Mouse (Mus musculus) ES-Bruce4 (cell line): Measurements from ENCODE around the gene Ptpn22. TPM values are rescaled to one million over a fixed set of nuclear protein-coding genes. Genes with fewer than 3 reads are reported as not detected.

ENCODE experiments used
- H3K27ac ChIP-seq: 2 replicates; pipeline ENCODE4 v1.5.1; 2012; ENCODE audit warnings: low read length, inconsistent platforms; ENCODE audit not compliant: insufficient read depth
- H3K27me3 ChIP-seq: 2 replicates; pipeline ENCODE4 v1.6.1; 2012; ENCODE audit warnings: mild to moderate bottlenecking, low read length, inconsistent platforms; ENCODE audit not compliant: control insufficient read depth, poor library complexity, insufficient read depth, severe bottlenecking
- H3K36me3 ChIP-seq: 2 replicates; pipeline ENCODE4 v1.6.1; 2012; ENCODE audit warnings: inconsistent platforms, mild to moderate bottlenecking, low read length, moderate library complexity; ENCODE audit not compliant: control insufficient read depth, poor library complexity, insufficient read depth, severe bottlenecking
- H3K4me1 ChIP-seq: one replicate; pipeline ENCODE4 v1.8.1; 2011; ENCODE audit warnings: low read length; ENCODE audit not compliant: control insufficient read depth, insufficient read depth
- H3K4me3 ChIP-seq: 2 replicates; pipeline ENCODE4 v1.5.1; 2011; ENCODE audit warnings: low read depth, mild to moderate bottlenecking, low read length
- H3K9ac ChIP-seq: 2 replicates; pipeline ENCODE4 v1.6.1; 2012; ENCODE audit warnings: low read depth, mild to moderate bottlenecking, inconsistent platforms; ENCODE audit not compliant: poor library complexity, severe bottlenecking
- H3K9me3 ChIP-seq: replicated peaks from 2 replicates; pipeline ENCODE4 v1.6.1; 2012; ENCODE audit warnings: mild to moderate bottlenecking, low read length, inconsistent platforms; ENCODE audit not compliant: control insufficient read depth, poor library complexity, insufficient read depth, severe bottlenecking
- CTCF ChIP-seq: IDR thresholded peaks from one replicate; pipeline ENCODE4 v1.8.1; 2011; ENCODE audit warnings: low read depth, low read length
- EP300 ChIP-seq: IDR thresholded peaks from 2 replicates; pipeline ENCODE4 v1.6.1; 2011; ENCODE audit warnings: low read depth, low read length; ENCODE audit not compliant: insufficient read depth
- POLR2A ChIP-seq: IDR thresholded peaks from one replicate; pipeline ENCODE4 v1.8.1; 2011; ENCODE audit warnings: low read length; ENCODE audit not compliant: insufficient read depth
- polyA plus RNA-seq: library from polyadenylated mRNA; stranded (reverse); fragments of >200 nt; gene quantifications from 2 replicates; pipeline ENCODE4 v1.2.4, GENCODE M21; 2011; ENCODE audit warnings: low read depth; ENCODE audit not compliant: missing spikeins, insufficient read depth, insufficient read length

Gene Ptpn22
- polyA plus RNA-seq, 1 experiment = 1.6 TPM

DNA sequence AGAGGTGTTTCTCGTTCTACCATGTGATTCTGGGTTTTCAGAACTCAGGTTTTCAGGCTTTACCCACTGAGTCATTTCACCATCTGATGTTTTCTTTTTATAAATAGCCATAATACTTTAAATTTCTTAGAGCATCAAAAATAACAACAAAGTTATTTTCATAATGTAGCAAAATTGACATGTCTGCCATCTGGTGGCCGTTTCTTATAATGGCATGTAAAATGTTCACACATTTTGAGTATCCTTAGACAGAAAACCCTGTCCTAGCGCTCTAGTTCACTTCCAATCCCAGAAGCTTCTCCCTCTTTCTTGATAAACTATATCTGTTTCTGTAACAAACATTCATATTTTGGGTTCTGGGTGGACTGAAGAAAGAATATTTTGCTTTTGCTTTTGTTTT, 28.0 kb downstream of the Ptpn22 start:
- TF ChIP-seq CTCF = peak; percentile 7
- TF ChIP-seq POLR2A = no peak
- no peaks in the 10 kb centered on the region for H3K4me1 ChIP-seq
- no peak overlapping the region for H3K9ac ChIP-seq
- H3K4me3 ChIP-seq = no peak overlapping the region
- H3K9me3 ChIP-seq = no peaks in the 10 kb centered on the region
- no peaks in the 10 kb centered on the region for H3K36me3 ChIP-seq
- no peaks in the 10 kb centered on the region for H3K27me3 ChIP-seq
- H3K27ac ChIP-seq = no peak overlapping the region

DNA sequence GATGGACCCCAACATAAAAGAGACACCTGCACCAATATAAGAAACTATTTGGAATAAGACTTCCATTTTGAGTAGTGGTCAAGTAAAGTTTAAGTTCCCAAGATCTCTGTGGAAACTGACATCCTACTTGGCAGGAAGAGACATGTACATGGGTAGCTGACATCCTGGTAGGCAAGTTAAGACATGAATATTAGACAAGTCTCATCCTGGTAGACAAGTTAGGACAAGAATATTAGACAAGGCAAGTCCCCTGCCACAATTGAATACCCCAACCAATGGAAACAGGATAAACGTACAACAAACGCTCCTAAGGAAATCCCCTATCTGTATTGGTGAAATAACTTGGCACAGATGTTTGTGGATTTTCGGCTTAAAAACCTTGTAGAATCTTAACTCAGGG, 33.8 kb downstream of the Ptpn22 start:
- Histone ChIP-seq H3K9me3 (no peaks in the 10 kb centered on the region), H3K27ac (no peak overlapping the region), H3K4me1 (no peaks in the 10 kb centered on the region), H3K36me3 (no peaks in the 10 kb centered on the region), H3K27me3 (no peaks in the 10 kb centered on the region), H3K9ac (no peak overlapping the region), H3K4me3 (no peak overlapping the region)
- TF ChIP-seq CTCF = no peak
- TF ChIP-seq EP300 = no peak
- no peak for TF ChIP-seq POLR2A

DNA sequence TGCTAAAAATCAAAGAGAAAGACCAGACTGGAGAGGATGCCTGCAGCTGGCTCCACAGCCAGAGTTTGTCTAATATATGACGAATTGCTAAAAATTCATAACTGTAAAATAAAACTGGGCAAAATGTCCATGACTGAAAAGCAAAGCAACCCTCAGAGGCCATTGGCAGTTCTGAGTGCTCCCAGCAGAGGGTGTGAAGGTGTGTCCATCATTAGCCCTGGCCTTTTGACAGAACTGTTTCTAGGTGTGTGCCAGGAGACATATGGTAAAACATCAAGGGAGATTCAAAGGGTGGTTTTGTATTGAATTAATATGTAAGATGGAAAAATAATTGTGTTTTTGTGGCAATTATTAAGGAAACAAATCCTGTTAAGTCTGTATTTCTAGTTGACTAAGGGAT, 45.1 kb downstream of the Ptpn22 start:
- Histone ChIP-seq H3K27me3 (no peaks in the 10 kb centered on the region), H3K4me3 (no peak overlapping the region), H3K4me1 (no peaks in the 10 kb centered on the region), H3K9ac (no peak overlapping the region), H3K9me3 (no peaks in the 10 kb centered on the region), H3K27ac (no peak overlapping the region), H3K36me3 (no peaks in the 10 kb centered on the region)
- TF ChIP-seq POLR2A = no peak
- TF ChIP-seq CTCF = peak; percentile 47
- TF ChIP-seq EP300 = no peak

DNA sequence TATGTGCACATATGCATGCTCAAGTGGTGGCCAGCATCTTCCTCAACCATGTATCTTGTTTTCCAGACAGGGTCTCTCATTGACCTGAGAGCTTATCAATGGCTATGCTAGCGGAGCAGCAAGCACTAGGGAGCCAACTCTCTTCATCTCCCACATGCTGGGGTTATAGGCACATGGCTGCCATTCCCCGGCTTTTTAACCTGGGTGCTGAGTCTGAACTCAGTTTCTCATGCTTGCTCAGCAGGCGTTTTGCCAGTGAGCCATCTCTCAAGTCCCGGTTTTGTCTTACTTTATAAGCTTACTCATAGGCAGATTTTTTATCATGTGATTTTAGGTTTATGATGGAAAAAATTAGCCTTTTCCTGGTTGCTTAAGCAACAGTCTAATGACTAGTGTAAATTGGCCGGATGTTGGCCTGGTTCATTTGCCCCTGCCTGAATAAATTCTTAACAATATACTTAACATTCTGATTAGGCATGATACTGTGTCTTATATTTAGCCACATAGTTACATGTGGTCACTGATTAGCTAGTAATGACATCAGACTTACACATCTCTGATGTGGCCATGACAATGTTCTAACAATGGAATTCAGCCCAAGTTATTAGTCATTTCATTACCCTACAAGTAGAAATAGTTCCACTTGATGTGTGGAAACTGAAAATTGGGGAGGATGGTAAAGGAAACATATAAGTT, 47.9 kb downstream of the Ptpn22 start:
- no peak for TF ChIP-seq EP300
- TF ChIP-seq CTCF = no peak
- no peak for TF ChIP-seq POLR2A
- Histone ChIP-seq H3K4me3 (no peak overlapping the region), H3K36me3 (no peaks in the 10 kb centered on the region), H3K9me3 (no peaks in the 10 kb centered on the region), H3K27ac (no peak overlapping the region), H3K4me1 (no peaks in the 10 kb centered on the region), H3K9ac (no peak overlapping the region), H3K27me3 (no peaks in the 10 kb centered on the region)

DNA sequence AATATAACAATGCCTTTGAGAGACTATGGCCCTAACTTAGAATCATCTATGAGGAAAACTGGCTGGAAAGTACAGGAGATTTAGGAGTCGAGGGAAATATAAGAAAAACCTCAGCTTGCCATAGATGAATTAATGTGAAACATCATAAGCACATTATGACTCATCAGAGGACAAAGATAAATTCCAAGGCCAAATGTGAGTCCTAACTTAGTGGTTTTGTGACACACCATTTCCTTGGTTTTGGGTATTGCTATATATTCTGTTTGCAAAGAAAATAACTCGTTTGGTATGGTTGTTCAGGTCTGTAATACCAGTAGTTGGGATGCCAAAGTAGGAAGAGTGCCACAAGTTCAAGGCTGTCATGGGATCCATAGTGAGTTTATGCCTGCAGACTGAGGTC, 49.2 kb downstream of the Ptpn22 start:
- no peaks in the 10 kb centered on the region for H3K36me3 ChIP-seq
- no peak overlapping the region for H3K9ac ChIP-seq
- H3K4me3 ChIP-seq = no peak overlapping the region
- no peaks in the 10 kb centered on the region for H3K9me3 ChIP-seq
- TF ChIP-seq CTCF = no peak
- no peak for TF ChIP-seq EP300
- TF ChIP-seq POLR2A = no peak
- no peaks in the 10 kb centered on the region for H3K27me3 ChIP-seq
- H3K4me1 ChIP-seq = no peaks in the 10 kb centered on the region
- no peak overlapping the region for H3K27ac ChIP-seq

DNA sequence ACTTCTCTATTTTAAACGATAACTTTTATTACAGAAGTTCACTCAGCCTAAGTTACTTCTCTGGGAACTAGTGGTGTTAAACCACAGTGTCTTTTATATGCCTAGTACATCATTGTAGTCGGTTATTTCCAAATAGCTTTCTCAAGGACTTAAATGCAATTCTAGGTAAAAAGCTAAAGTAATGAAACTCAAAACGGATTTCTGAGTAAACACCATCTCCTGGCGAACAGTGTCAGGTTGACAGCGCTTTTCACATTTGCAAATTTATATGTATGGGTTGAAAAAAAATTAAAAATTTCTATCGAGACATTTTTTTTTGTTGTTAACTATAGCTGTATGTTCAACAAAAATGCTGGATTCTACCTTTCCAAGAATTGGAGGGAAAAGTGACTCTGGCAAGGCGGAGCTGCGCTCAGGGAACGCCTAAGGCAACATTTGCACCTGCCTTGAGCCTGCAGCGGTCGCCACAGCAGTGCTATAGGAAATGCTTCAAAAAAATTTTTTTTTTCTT, 53.9 kb downstream of the Ptpn22 start:
- peaks cover 3% of the 10 kb centered on the region for H3K4me1 ChIP-seq
- H3K36me3 ChIP-seq = no peaks in the 10 kb centered on the region
- TF ChIP-seq EP300 (no peak), CTCF (no peak), POLR2A (no peak)
- peak overlapping the region; percentile 63 for H3K27ac ChIP-seq
- H3K4me3 ChIP-seq = peak overlapping the region; percentile 78
- H3K9ac ChIP-seq = peak overlapping the region; percentile 54
- no peaks in the 10 kb centered on the region for H3K27me3 ChIP-seq
- H3K9me3 ChIP-seq = no peaks in the 10 kb centered on the region
